Mouse (Mus musculus) C2C12 (cell line): ENCODE results near the gene Bcas3.

Experiments used
- CEBPB ChIP-seq: IDR thresholded peaks from one replicate; pipeline ENCODE4 v1.6.1; 2011; ENCODE audit warnings: low read depth, mild to moderate bottlenecking, control low read depth, moderate library complexity
- CTCF ChIP-seq: IDR thresholded peaks from one replicate; pipeline ENCODE4 v1.5.1; 2011; ENCODE audit not compliant: control insufficient read depth, insufficient read depth, insufficient read length
- MAX ChIP-seq: IDR thresholded peaks from one replicate; pipeline ENCODE4 v1.6.1; 2011; ENCODE audit warnings: mild to moderate bottlenecking, control low read depth
- MYOD1 ChIP-seq: IDR thresholded peaks from one replicate; pipeline ENCODE4 v1.6.1; 2011; ENCODE audit warnings: low read depth; ENCODE audit not compliant: control insufficient read depth, insufficient read length
- MYOG ChIP-seq: IDR thresholded peaks from one replicate; pipeline ENCODE4 v1.6.1; 2011; ENCODE audit not compliant: control insufficient read depth, insufficient read length; ENCODE audit errors: extremely low read depth
- USF1 ChIP-seq: IDR thresholded peaks from one replicate; pipeline ENCODE4 v1.6.1; 2011; ENCODE audit warnings: low read depth, mild to moderate bottlenecking, control low read depth, moderate library complexity

DNA sequence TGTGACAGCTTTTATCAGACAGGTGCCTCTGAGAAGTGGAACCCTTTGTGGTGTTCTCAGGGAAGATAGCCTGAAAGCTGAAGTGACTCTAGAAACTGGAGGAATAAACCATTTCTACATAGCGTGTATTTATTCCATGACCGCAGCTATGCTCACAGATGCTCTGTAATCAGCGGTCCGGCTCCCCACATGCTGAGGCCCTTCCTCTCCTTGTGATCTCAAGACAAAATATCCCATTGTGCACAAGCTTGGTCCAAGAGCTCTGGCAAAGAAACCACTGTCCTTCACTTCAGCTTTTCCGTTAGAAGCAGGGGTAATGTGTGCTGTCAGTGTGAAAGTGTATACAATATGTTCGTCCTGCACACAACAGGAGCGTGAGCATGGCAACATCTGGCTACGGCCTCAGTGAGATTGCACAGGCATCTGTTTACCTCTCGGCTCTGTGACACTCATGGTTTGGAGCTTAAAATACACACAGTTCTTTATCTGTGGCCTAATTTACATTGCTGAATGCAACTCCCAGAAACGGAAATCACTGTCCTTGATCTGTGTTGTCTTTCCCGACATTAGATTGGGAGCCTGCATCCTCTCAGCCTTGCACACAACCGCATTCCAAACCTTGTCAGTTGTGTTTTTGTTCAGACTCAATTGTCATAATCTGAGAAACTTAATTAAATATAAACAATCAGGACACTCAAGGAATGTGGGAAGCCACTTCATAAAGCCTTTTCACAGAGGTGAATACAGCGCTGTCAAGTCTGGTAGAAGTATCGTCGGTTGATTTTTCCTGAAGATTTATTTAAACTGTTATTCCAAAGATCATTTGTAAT is 225.1 kb downstream of the Bcas3 start:
- TF ChIP-seq MYOD1 = no peak
- TF ChIP-seq CEBPB = no peak
- TF ChIP-seq CTCF = no peak
- no peak for TF ChIP-seq MAX
- TF ChIP-seq USF1 = no peak
- no peak for TF ChIP-seq MYOG
